Mouse (Mus musculus) CD8-positive naive resting alpha-beta T cell, adult 2 months (primary cell): ENCODE measurements around the gene Ctr9.

Experiments
- DNase-seq, 2 experiments: peaks; one replicate each; pipeline ENCODE4 v3.0.0; 2022; ENCODE audit warnings: low read depth in 2 of 2, low spot score in 2 of 2

Gene Ctr9

DNA sequence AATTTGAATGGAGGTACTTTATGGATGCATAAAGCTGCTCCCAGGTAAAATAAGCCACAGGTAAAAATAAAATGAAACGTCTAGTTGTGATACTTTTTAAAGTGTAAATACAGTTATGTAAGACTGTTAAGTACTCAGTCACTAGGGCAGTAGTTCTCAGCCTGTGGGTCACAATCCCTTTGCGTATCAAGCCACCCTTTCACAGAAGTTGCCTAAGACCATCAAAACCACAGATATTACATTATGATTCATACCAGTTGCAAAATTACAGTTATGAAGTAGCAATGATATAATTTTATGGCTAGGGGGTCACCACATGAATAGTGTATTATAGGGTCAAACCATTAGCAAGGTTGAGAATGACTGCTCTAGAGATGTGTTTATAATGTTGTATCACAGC lies 66.4 kb downstream of the Ctr9 start:
- DNase-seq, result no peak

GRCm38 (mm10) chr7:111098196-111098595 lies 69.4 kb downstream of the Ctr9 start:
- no peak for DNase-seq
